Mouse (Mus musculus) heart, postnatal 14 days (tissue): ENCODE measurements around the gene Mapkap1. TPM values are rescaled to one million over a fixed set of nuclear protein-coding genes. Genes with fewer than 3 reads are reported as not detected.
"Not testable (repeated sequence)": the region's sequence is repeated elsewhere in the genome, so short reads cannot be mapped to it uniquely, and the experiment has no call there.

Experiments
- DNase-seq, 2 experiments: peaks; one replicate each; pipeline ENCODE4 v3.0.0; 2021 to 2022
- intact Hi-C: fragments of 180-260 bp; cut with DNase I; formaldehyde crosslinking; loops from one replicate; pipeline ENCODE4 v1.15.1; 2025
- total RNA-seq, 2 experiments: library from RNA; stranded (reverse); gene quantifications; 2 replicates each; pipeline ENCODE4 v1.2.3; 2021

The Mapkap1 gene
- total RNA-seq, 2 experiments from 2014 or later, result 61.0 to 64.4 TPM

DNA sequence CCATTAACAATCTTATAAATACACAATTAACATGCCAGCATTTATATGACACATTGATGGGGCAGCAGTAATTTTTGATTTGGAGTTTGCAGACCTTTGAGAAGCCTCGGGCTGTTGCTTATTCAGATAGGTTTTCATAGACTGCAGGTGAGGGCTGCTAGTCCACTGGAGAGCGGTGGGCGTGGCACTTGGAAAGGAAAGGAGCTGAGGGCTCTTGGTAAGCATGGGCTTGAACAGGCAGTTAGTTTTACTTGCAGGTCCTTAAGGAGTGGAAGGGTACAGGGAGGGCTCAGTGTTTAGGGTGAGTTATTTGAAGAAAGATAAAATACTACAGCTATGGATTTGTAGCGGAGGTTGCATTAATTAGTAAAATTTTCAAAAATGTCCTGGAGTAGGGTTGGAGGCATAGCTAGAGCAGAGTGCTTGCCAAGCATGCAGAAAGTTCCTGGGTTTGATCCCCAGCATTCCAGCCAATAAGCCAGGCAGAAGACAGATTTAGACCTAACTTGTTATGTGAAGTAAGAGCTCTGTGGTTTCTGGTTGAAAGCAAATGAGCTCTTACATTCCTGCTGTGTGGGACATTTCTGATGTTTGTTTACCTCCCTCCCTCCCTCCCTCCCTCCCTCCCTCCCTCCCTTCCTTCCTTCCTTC is 19.1 kb downstream of the Mapkap1 start:
- intact Hi-C loops, result no loop called here
- no peak for DNase-seq

DNA sequence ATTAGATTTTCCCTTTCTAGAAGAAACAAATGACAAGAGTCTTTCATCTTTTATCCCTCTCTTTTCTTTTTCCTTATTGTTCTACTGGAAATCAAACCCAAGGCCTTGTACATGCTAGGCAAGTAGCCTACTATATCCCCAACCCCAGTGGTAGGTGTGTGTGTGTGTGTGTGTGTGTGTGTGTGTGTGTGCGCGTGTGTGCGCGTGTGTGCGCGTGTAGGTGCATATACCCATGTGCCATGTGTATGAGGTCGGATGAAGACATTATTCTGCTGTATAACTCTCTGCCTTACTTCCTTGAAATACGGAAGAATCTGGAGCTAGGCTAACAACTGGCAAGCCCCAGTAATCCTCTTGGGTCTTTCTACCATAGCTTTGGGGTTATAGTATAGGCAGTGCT is 24.1 kb downstream of the Mapkap1 start:
- intact Hi-C loops, result no loop called here

DNA sequence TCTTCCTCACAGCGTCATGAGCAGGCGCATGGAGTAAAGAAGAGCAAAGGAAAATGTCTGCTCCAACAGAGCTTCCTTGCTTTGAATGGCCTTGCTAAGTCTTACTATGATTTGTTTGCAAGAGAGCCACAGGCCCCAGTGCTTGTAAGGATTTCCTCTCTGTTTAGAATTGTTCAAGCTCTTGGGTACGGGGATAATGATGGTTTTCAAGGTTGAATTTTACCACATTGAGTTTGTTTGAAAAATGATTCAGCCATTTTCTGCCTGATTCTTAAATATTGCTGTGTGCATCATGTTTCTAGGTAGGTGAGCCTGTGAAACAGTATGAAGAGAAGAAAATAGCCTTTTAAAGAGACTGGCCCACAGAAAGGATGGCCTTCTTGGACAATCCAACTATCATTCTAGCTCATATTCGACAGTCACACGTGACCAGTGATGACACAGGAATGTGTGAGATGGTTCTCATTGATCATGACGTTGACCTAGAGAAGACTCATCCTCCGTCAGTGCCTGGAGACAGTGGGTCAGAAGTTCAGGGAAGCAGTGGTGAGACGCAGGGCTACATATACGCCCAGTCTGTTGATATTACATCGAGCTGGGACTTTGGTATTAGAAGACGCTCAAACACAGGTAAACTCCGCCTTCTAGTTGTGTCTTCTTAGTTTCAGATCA is 25.3 kb downstream of the Mapkap1 start:
- intact Hi-C loops, result no loop called here
- no peak for DNase-seq

More for the DNA sequence above, 24.1 kb downstream of the Mapkap1 start:
- DNase-seq, result no peak

DNA sequence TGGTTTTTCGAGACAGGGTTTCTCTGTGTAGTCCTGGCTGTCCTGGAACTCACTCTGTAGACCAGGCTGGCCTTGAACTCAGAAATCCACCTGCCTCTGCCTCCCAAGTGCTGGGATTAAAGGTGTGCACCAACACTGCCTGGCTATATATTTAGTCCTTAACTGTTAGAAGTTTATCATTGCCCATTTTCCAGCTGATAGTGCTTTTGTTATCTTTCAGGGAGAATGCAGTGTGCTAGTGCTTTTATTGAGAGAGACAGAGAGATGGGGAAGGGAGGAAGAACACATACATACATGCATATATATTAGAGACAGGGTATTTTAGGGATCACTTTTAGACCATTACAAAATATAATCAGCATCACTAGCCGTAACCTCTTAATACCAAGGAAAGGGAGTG is 26.3 kb downstream of the Mapkap1 start:
- intact Hi-C loops, DNase-seq: not testable (repeated sequence)

DNA sequence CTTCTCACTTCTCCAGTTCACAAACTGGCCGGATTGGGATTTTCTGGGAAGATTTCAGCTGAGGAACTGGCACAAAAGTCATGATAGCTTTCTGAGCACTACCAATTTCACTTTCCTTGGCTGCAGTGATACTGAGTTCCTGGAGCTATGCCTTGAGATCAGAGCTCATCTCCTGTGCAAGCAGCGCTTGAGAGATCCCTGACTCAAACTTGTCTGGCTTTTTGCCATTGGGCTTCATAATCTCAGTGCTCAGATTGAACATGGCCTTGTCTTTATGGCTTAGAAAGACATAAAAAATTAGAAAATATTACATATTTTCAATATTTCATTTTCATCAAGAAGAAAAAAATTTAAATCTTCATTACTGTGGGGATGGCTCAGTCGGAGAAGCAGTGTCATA is 29.8 kb downstream of the Mapkap1 start:
- intact Hi-C loops, result no loop called here

DNA sequence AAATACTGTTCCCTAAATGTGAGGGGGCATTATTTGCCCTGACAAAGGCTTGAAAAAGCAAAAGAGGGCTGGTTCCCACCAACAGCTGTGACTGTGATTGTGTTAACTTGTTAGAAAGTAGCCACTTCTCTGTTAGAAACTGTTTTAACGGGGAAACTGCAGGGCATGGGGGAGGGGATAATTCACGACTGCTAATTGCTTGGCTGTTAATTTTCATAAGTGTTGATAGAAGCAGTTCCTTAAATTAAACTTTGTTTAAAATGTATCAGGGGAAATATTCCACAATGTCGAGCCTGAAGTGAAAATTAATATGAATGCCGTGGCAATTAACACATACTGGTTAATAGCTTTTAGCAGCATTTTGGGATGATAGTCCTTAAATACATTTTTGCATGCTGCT is 42.2 kb downstream of the Mapkap1 start:
- DNase-seq, result no peak
- intact Hi-C loops, result no loop called here

More for the DNA sequence above, 29.8 kb downstream of the Mapkap1 start:
- no peak for DNase-seq

DNA sequence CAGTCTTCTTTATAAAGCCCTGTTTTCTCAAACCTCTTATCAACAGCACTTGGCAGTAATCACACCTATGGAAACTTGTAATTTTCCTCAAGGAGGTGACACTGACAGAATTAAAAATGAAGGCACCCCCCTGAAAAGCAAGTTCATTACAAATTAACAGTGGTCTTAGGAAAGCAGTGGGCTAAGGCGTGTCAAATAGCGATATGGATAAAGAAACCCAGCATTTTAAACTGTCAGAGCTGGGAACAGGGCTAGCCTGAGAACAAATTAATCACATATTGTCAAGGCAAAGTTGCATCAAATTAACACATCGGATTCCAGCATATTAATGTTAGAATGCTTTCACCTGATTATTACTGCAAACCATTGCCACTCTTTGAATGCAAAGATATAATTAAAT is 55.9 kb downstream of the Mapkap1 start:
- intact Hi-C loops, result no loop called here
- DNase-seq, result no peak

DNA sequence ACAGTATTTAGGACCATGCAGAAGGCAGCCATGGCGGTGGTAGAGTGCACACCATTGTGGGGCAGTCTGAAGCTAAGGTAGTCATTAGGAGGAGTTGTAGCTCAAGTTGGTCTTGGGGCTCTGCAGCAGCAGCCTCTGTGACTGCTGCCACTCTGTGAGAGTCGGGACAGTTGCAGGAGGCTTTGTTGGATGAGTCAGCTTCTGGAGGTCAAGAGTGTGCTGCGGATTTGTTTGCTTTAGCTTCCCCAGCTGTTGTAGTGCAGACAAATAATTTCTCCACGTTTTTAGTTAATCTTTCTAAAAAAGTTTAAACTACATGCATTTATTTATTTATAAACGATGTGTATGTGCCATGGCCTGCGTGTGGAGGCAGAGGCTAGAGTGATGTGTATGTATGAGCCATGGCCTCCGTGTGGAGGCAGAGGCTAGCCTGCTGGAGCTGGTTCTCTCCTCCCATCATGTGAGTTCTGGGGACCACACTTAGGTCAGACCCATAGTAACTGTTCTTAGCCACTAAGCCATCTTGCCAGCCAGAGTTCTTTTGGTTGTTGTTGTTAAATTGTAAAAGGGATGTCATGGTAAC is 62.1 kb downstream of the Mapkap1 start:
- intact Hi-C loops, result no loop called here
- no peak for DNase-seq

DNA sequence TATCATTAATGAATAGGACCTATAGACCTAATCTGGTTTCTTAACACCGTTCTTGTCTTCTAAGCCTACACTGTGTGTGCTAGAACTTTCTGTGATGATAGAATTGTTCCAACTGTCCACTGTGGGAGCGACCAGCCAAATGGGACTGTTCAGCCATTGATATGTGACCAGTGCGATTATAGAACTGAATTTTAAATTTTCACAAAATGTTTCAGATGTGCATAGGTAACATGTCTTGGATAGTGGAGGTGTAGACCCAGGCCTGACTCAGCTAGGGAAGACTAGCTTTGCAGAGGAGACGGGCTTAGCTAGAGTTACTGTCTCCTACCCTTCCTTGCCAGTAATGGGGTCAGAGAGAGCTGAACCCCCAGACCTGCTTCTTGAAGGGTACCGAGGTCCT is 62.8 kb downstream of the Mapkap1 start:
- no peak for DNase-seq
- intact Hi-C loops, result no loop called here

DNA sequence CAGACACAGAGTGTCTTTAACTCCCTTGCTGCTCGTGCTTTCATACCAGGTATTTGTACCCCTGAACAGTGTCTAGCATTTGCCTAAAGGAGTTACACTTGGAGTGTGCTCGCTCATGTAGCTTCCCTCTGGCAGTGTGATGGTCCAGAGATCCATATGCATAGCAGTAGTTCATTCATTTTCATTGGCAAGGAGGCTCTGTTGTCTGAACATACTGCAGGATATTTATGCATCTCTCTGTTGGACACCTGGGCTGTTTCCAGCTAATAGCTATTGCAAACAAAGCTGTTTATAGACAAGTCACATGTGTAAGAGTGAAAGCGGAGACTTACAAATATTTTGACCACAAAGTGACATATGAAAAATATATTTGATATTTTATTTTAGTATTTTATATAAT is 67.2 kb downstream of the Mapkap1 start:
- DNase-seq, result no peak
- intact Hi-C loops, result no loop called here

DNA sequence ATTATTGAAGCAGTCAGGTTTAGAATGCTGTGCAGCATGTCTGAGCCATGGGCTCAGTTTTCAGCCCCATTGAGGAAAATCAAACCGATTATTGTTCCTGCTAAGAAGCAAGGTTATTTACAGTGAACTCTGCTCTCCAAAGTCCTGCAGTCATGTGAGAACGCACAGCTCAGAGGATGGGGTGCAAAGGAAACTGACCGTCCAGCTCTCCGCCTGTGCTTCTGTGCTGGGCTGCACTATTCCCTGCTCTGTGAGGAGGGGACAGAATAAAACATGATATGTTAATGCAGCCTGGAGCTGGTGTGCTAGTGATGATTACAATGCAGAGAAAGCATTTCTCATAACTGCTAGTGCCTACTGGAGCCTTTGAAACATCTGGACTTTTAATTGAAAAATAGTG is 74.8 kb downstream of the Mapkap1 start:
- intact Hi-C loops, result no loop called here
- no peak for DNase-seq

DNA sequence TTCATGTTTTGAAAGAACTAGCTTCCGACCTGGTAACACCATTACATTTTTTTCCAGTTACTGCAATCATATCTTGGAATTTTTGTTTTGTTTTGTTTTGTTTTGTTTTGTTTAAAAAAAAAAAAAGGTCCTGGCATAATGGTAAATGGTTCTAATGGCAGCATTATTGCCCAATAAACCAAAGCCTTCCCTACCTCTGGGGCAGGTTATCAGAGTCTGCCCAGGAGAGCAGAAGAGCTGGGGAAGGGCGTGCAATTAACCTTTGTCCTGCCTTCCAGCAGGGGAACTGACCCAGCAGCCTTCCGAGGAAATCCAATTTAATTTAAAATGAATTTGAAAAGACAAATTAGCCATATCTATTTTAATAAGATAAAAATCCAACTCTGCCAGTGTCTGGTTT is 75.5 kb downstream of the Mapkap1 start:
- DNase-seq, result no peak
- intact Hi-C loops, result no loop called here

DNA sequence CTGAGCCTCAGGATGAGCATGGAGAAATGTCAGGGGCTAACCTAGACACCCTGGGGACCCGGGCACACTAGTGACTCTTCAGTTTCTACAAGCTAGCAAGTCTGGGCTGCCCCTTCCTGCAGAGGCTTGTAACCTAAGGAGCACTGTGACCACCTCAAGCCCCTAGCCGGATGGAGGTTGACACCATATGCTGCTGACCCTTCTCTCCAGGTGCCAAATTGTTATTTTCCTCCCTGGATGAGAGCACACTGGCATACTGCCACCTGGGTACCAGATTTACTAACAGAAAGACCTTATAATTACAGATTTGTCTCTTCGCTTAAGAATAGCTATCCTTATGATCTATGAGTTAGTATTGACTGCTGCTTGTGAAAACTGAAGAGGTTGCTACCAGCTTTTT is 76.0 kb downstream of the Mapkap1 start:
- DNase-seq, result no peak
- intact Hi-C loops, result no loop called here

DNA sequence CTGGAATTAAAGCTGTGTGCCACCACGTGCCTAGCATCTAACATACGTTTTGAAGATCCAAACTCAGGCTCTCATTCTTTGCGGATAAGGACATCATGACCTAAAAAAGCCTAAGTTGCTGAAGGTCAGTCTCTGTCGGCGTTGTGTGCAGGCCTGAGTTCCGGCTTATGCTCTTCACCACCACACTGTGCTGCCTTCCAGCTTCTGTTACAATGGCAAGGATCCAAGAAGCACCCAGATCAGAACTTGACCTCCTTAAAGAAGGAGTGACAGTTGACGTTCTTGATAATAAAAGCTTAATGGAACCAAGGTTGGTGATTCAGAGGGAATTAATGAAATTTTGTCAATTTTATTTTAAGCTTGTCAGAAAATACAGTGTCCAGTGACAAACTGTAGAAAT is 80.7 kb downstream of the Mapkap1 start:
- DNase-seq, result no peak
- intact Hi-C loops, result no loop called here

DNA sequence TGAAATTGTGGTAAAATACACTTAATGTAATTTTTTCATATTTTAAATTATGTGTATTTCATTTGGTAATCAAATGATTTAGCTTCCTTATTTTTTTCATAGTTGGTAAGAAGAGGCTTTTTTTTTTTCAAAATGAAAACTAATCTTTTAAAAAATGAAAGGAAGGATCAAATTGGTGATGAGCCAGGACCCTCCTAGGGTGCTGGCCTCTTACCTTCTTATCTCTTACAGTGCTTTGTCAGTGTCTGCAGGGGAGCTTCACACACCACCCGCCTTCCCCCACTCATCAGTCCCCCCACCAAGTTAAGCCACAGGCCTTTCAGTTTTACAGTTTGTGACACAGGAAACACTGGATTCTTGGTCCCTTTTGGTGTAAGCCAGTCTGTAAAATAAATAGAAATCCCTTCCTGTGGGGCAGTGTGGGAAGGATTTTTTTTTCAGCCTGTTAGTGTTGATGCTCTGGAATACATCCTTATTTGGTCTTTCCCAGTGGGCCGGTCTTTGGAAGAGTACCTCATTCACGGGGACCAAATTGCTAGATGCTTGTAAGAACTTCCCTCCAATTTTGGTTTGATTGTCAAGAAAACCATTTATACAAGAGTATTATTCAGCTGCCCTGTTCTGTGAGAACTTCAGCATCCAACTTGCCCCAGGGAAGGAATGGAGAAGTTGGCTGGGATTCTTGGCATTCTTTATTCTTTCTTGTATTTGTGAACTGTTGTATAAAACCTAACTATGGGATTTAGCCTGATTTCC is 97.6 kb downstream of the Mapkap1 start:
- intact Hi-C loops, result no loop called here
- DNase-seq, result no peak

DNA sequence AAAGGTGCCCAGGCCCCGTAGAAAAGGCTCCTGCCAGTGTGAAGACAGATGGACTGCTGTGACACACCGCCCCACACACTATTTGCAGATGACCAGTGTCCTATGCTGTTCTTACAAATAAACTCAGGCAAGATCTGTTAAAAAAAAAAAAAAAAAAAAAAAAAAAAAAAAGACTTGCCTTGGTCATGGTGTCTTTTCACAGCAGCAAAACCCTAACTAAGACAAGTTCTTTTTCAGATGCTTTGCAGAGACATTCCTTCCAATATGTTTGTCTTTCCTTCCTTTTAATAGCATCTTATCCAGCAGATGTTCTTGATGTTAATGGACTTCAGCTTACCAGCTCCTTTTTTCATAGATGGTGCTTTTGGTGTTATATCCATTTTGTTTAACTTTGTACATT is 99.6 kb downstream of the Mapkap1 start:
- DNase-seq, intact Hi-C loops: not testable (repeated sequence)

DNA sequence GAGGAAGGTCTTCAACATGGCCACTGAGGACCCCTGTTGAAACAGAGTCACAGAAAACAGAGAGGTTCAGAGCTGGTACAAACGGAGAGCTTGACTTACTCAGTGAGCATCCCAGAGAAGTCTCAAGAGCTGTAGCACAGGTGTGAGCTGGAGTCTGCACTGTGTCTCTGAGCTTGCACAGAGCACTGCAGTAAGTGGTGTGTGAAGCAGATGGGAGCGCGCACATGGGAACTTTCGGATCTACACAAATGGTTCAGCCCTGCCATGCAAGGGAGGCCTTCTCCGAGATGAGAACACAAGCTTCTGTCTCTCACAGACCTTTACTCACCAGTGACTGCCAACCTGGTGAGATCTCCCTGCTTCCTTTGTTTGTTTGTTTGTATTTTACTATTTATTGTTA is 103.3 kb downstream of the Mapkap1 start:
- intact Hi-C loops, result loop anchor here (10.0 kb wide), 2 partner anchors 95 to 685 kb away; no protein-coding TSS in a partner anchor
- no peak for DNase-seq

DNA sequence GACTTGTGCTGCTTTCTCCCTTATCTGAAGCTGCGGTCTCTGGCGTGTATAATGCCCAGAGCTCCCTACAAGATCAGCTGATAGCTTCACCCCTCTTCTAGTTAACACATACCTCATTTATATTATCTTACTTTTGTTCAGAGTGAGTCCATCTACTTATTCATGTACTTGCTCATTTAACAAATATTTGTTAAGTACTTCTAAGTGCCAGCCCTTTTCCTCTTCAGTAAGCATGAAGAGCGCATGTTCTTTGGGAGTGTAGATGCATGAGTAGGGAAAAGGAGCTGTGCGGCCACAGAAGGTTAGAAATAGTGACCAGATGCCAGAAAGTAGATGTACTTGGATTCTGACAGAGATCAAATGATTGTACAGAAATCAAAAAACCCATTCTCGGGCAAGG is 108.7 kb downstream of the Mapkap1 start:
- intact Hi-C loops, result loop anchor here (5.0 to 10.0 kb wide), 4 partner anchors 100 to 690 kb away; no protein-coding TSS in a partner anchor
- DNase-seq, result no peak

DNA sequence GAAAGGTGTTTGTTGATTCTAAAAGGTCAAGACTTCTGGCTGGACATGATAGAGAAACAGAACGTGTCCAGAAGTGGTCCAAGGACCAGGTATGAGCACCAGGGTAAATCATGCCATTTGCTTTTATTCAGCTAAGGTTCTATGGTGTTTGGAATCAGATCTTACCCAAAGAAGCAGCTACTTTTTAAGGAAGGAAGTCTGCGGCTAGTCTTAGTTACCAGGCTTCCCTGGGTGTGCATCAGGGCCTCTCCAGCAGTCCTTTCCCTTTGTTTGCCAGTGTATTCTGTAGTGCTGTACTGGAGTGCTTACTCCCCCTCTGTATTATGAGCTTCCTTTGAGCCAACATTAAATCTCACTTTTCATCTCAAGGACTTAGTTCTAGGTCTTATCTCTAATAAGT is 111.5 kb downstream of the Mapkap1 start:
- intact Hi-C loops, result loop anchor here (5.0 to 10.0 kb wide), 4 partner anchors 103 to 693 kb away; no protein-coding TSS in a partner anchor
- DNase-seq, result no peak

DNA sequence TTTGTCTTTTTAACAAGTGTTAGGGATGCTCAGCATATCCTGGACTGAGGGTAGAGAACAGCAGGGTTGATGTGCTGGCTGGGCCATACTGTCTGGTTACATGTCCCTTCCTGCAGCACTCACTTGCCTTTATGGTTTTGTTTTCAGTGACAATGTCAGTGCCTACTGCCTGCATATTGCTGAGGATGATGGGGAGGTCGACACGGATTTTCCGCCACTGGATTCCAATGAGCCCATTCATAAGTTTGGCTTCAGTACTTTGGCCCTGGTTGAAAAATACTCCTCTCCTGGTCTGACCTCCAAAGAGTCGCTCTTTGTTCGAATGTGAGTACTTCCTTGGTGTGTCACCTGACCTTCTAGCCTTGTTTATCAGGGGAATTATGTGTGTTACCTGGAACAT is 112.0 kb downstream of the Mapkap1 start:
- intact Hi-C loops, result loop anchor here (5.0 to 10.0 kb wide), 4 partner anchors 104 to 694 kb away; no protein-coding TSS in a partner anchor
- no peak for DNase-seq

DNA sequence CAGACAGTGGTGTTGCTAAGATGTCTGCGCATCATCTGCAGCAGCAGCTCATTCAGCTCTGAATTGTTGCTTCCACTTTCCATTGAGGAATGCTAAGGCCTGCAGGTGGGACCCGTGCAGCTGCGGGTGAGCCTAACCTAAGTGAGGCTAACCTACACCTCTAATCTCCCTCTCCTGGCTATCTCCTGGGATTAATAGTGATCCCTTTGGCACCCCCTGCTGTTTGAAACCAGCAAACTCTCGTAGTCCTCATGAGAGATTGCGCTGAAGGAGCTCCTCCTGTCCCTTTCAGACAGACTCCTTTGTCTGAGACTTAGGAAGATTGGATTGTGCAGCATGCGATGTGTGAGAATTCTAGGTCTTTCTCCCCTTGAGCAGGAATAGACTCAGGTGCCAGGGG is 113.0 kb downstream of the Mapkap1 start:
- DNase-seq, result peak; percentile 37 to 62
- intact Hi-C loops, result loop anchor here (5.0 to 10.0 kb wide), 4 partner anchors 105 to 695 kb away; no protein-coding TSS in a partner anchor
